Mouse (Mus musculus) small intestine, adult 2 months (tissue): Measurements from ENCODE around the gene Kars.

Experiments
- CTCF ChIP-seq: fragments of 200-500 bp; IDR thresholded peaks from 2 replicates; pipeline ENCODE4 v1.5.1; 2012; ENCODE audit warnings: low read depth, mild to moderate bottlenecking, control low read depth, inconsistent platforms, low read length, moderate library complexity, mixed read lengths; ENCODE audit not compliant: insufficient replicate concordance, insufficient read length; ENCODE audit errors: extremely low read depth
- POLR2A ChIP-seq: fragments of 200-500 bp; IDR thresholded peaks from 2 replicates; pipeline ENCODE4 v1.6.1; 2012; ENCODE audit warnings: low read depth, mild to moderate bottlenecking, control low read depth, inconsistent platforms, low read length, moderate library complexity

GRCm38 (mm10) chr8:111968991-111969390 lies 42.1 kb downstream of the Kars start:
- TF ChIP-seq CTCF, result no peak
- TF ChIP-seq POLR2A, result no peak
